Mouse (Mus musculus) ES-Bruce4 (cell line): ENCODE measurements at regions not wholly inside any gene's neighbourhood (a gene's known extent, or its start where the extent isn't known, plus 50 kb on each side); places are given as distances from the start of the nearest gene placed in this dataset.

Experiments
- H3K27ac ChIP-seq: 2 replicates; pipeline ENCODE4 v1.5.1; 2012; ENCODE audit warnings: low read length, inconsistent platforms; ENCODE audit not compliant: insufficient read depth
- H3K27me3 ChIP-seq: 2 replicates; pipeline ENCODE4 v1.6.1; 2012; ENCODE audit warnings: mild to moderate bottlenecking, low read length, inconsistent platforms; ENCODE audit not compliant: control insufficient read depth, poor library complexity, insufficient read depth, severe bottlenecking
- H3K36me3 ChIP-seq: 2 replicates; pipeline ENCODE4 v1.6.1; 2012; ENCODE audit warnings: inconsistent platforms, mild to moderate bottlenecking, low read length, moderate library complexity; ENCODE audit not compliant: control insufficient read depth, poor library complexity, insufficient read depth, severe bottlenecking
- H3K4me1 ChIP-seq: one replicate; pipeline ENCODE4 v1.8.1; 2011; ENCODE audit warnings: low read length; ENCODE audit not compliant: control insufficient read depth, insufficient read depth
- H3K4me3 ChIP-seq: 2 replicates; pipeline ENCODE4 v1.5.1; 2011; ENCODE audit warnings: low read depth, mild to moderate bottlenecking, low read length
- H3K9ac ChIP-seq: 2 replicates; pipeline ENCODE4 v1.6.1; 2012; ENCODE audit warnings: low read depth, mild to moderate bottlenecking, inconsistent platforms; ENCODE audit not compliant: poor library complexity, severe bottlenecking
- H3K9me3 ChIP-seq: replicated peaks from 2 replicates; pipeline ENCODE4 v1.6.1; 2012; ENCODE audit warnings: mild to moderate bottlenecking, low read length, inconsistent platforms; ENCODE audit not compliant: control insufficient read depth, poor library complexity, insufficient read depth, severe bottlenecking
- CTCF ChIP-seq: IDR thresholded peaks from one replicate; pipeline ENCODE4 v1.8.1; 2011; ENCODE audit warnings: low read depth, low read length
- EP300 ChIP-seq: IDR thresholded peaks from 2 replicates; pipeline ENCODE4 v1.6.1; 2011; ENCODE audit warnings: low read depth, low read length; ENCODE audit not compliant: insufficient read depth
- POLR2A ChIP-seq: IDR thresholded peaks from one replicate; pipeline ENCODE4 v1.8.1; 2011; ENCODE audit warnings: low read length; ENCODE audit not compliant: insufficient read depth

GRCm38 (mm10) chr4:3049972-3050846, 116.9 kb upstream of the Vmn1r2 start:
- H3K4me3 ChIP-seq: no peak overlapping the region
- TF ChIP-seq EP300: no peak

GRCm38 (mm10) chr4:3050847-3051135, 116.3 kb upstream of the Vmn1r2 start:
- Histone ChIP-seq H3K4me1 (no peaks in the 10 kb centered on the region), H3K27me3 (no peaks in the 10 kb centered on the region), H3K9me3 (no peaks in the 10 kb centered on the region), H3K4me3 (no peak overlapping the region), H3K36me3 (no peaks in the 10 kb centered on the region), H3K27ac (no peak overlapping the region), H3K9ac (no peak overlapping the region)
- TF ChIP-seq EP300: no peak
- no peak for TF ChIP-seq CTCF

More at GRCm38 (mm10) chr4:3049972-3050846, 116.9 kb upstream of the Vmn1r2 start:
- no peaks in the 10 kb centered on the region for H3K36me3 ChIP-seq
- H3K9ac ChIP-seq: no peak overlapping the region
- H3K27me3 ChIP-seq: no peaks in the 10 kb centered on the region
- H3K9me3 ChIP-seq: no peaks in the 10 kb centered on the region
- no peaks in the 10 kb centered on the region for H3K4me1 ChIP-seq
- no peak overlapping the region for H3K27ac ChIP-seq

- Histone ChIP-seq H3K36me3 (no peaks in the 10 kb centered on the region), H3K4me3 (no peak overlapping the region), H3K27ac (no peak overlapping the region), H3K9me3 (no peaks in the 10 kb centered on the region), H3K27me3 (no peaks in the 10 kb centered on the region), H3K4me1 (no peaks in the 10 kb centered on the region), H3K9ac (no peak overlapping the region)
- TF ChIP-seq EP300 (no peak), CTCF (no peak), POLR2A (no peak)
Observed at GRCm38 (mm10) chr4:3051212-3051611, 115.9 kb upstream of the Vmn1r2 start.

- no peak overlapping the region for H3K4me3 ChIP-seq
- H3K9me3 ChIP-seq: no peaks in the 10 kb centered on the region
- H3K27me3 ChIP-seq: no peaks in the 10 kb centered on the region
- TF ChIP-seq EP300 (no peak), CTCF (peak; percentile 64), POLR2A (no peak)
- no peaks in the 10 kb centered on the region for H3K36me3 ChIP-seq
- H3K4me1 ChIP-seq: no peaks in the 10 kb centered on the region
- no peak overlapping the region for H3K9ac ChIP-seq
- no peak overlapping the region for H3K27ac ChIP-seq
Observed at GRCm38 (mm10) chr4:3052314-3053059, 114.6 kb upstream of the Vmn1r2 start.

GRCm38 (mm10) chr4:3053060-3053406, 114.1 kb upstream of the Vmn1r2 start:
- no peak for TF ChIP-seq EP300
- TF ChIP-seq CTCF: no peak
- TF ChIP-seq POLR2A: no peak
- no peak overlapping the region for H3K9ac ChIP-seq
- H3K27ac ChIP-seq: no peak overlapping the region
- H3K4me1 ChIP-seq: no peaks in the 10 kb centered on the region
- H3K4me3 ChIP-seq: no peak overlapping the region
- H3K9me3 ChIP-seq: no peaks in the 10 kb centered on the region
- H3K27me3 ChIP-seq: no peaks in the 10 kb centered on the region
- no peaks in the 10 kb centered on the region for H3K36me3 ChIP-seq

GRCm38 (mm10) chr4:3053496-3054216, 113.5 kb upstream of the Vmn1r2 start:
- no peaks in the 10 kb centered on the region for H3K9me3 ChIP-seq
- H3K4me1 ChIP-seq: no peaks in the 10 kb centered on the region
- no peak overlapping the region for H3K4me3 ChIP-seq
- H3K27ac ChIP-seq: no peak overlapping the region
- H3K27me3 ChIP-seq: no peaks in the 10 kb centered on the region
- no peaks in the 10 kb centered on the region for H3K36me3 ChIP-seq
- no peak overlapping the region for H3K9ac ChIP-seq
- TF ChIP-seq EP300 (no peak), POLR2A (no peak), CTCF (no peak)
